ENCODE assay signal across 37 mouse cellular contexts in the genomic region with DNA sequence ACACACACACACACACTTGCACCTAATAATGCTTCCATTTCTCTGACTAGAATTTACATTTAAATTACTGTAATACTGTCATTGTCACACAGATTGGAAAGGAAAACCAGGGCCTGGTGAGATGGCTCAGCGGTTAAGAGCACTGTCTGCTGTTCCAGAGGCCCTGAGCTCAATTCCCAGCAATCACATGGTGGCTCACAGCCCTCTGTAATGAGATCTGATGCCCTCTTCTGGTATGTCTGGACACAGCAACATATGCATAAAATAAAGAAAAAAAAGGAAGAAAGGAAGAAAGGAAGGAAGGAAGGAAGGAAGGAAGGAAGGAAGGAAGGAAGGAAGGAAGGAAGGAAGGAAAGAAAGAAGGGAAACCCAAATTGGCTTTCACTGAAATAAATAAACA. TPM values are rescaled to one million over a fixed set of nuclear protein-coding genes. Genes with fewer than 3 reads are reported as not detected.
DNase-seq lines count a peak whose midpoint lies in the region; ATAC-seq and TF ChIP-seq lines count a peak whose summit lies in the region.
"Had no signal": no experiment of that assay in that cellular context is flagged by ENCODE, and none has a peak within 500 bp of the region (broad histone marks: within the 10 kb centered on the region; RNA-seq: fewer than 3 reads in every experiment).

No protein-coding gene starts in this region.

- no peaks in the 10 kb centered on the region for H3K36me3 ChIP-seq in kidney, postnatal 0 days (ENCODE audit: insufficient read depth, low read length)
- no peaks in the 10 kb centered on the region for H3K36me3 ChIP-seq in CH12.LX (replicated peaks in 1 of 2; ENCODE audit: control insufficient read depth in 1 of 2, insufficient read depth in 1 of 2, low read length in 1 of 2)
- no peaks in the 10 kb centered on the region for H3K36me3 ChIP-seq in ES-Bruce4 (ENCODE audit: control insufficient read depth, insufficient read depth, low read length, poor library complexity, severe bottlenecking)
- H3K36me3 ChIP-seq in embryonic facial prominence, embryonic 10.5 days (replicated peaks) = no peaks in the 10 kb centered on the region
- H3K36me3 ChIP-seq: embryonic facial prominence, embryonic 13.5 days; forebrain, embryonic 15.5 days; limb, embryonic 12.5 days; liver, embryonic 15.5 days; lung, embryonic 15.5 days; neural tube, embryonic 12.5 days had no signal

- WGBS in kidney, postnatal 0 days = 90% methylated on average over 1 of the region's 1 CpGs
- 55% methylated on average over 1 of the region's 1 CpGs for WGBS in embryonic facial prominence, embryonic 10.5 days

- H3K4me3 ChIP-seq in kidney, postnatal 0 days (replicated peaks; ENCODE audit: low read depth, low read length) = no peak overlapping the region
- H3K4me3 ChIP-seq in CH12.LX (replicated peaks in 1 of 3; ENCODE audit: low read depth in 2 of 3, low read length in 2 of 3, poor library complexity in 1 of 3) (no peak overlapping the region), ES-Bruce4 (ENCODE audit: low read depth, low read length) (no peak overlapping the region)
- H3K4me3 ChIP-seq in embryonic facial prominence, embryonic 10.5 days = no peak overlapping the region
- H3K4me3 ChIP-seq: embryonic facial prominence, embryonic 13.5 days; forebrain, embryonic 10.5 days; forebrain, embryonic 15.5 days; left cerebral cortex, adult 2 months; limb, embryonic 12.5 days; liver, embryonic 15.5 days; lung, embryonic 15.5 days; myocyte; neural tube, embryonic 12.5 days had no signal

- ATAC-seq in kidney, postnatal 0 days (replicated peaks; ENCODE audit: low FRiP score, low read depth) = no peak
- ATAC-seq: CD4-positive, CD25-positive, alpha-beta regulatory T cell, adult 4 months; forebrain, embryonic 15.5 days; hindbrain, embryonic 16.5 days had no signal

- H3K4me1 ChIP-seq in kidney, postnatal 0 days (replicated peaks; ENCODE audit: insufficient read depth, low read length) = 0 out of 2 replicates have a peak, but pooled peaks cover 8% of the 10 kb centered on the region
- H3K4me1 ChIP-seq in CH12.LX (ENCODE audit: control insufficient read depth in 1 of 2, insufficient read depth in 2 of 2) (peaks cover 20 to 32% of the 10 kb centered on the region in 2 experiments), ES-Bruce4 (ENCODE audit: control insufficient read depth, insufficient read depth, low read length) (peaks cover 2% of the 10 kb centered on the region)
- peaks cover 20% of the 10 kb centered on the region for H3K4me1 ChIP-seq in embryonic facial prominence, embryonic 10.5 days
- H3K4me1 ChIP-seq: forebrain, embryonic 15.5 days; liver, embryonic 15.5 days had no signal

- dilution Hi-C loops in CH12.LX (cut with MboI; ENCODE audit: extremely low pct_ligation_motif_present, extremely low pct_unique_long_range_greater_than_20kb, low sequenced_read_pairs) = no loop called here

- H3K27me3 ChIP-seq in kidney, postnatal 0 days (ENCODE audit: insufficient read depth, low read length) = no peaks in the 10 kb centered on the region
- H3K27me3 ChIP-seq in CH12.LX (replicated peaks) (peaks cover 2% of the 10 kb centered on the region), ES-Bruce4 (ENCODE audit: control insufficient read depth, insufficient read depth, low read length, poor library complexity, severe bottlenecking) (no peaks in the 10 kb centered on the region)
- peaks cover 74% of the 10 kb centered on the region for H3K27me3 ChIP-seq in embryonic facial prominence, embryonic 10.5 days (replicated peaks; ENCODE audit: low read depth, poor library complexity, severe bottlenecking)
- H3K27me3 ChIP-seq: forebrain, embryonic 15.5 days; liver, embryonic 15.5 days; lung, embryonic 15.5 days had no signal

- peak; percentile 20; the same call in 1 of the 2 replicates for TF ChIP-seq CTCF in kidney, postnatal 0 days (IDR thresholded peaks at IDR 0.05; ENCODE audit: low read depth)
- TF ChIP-seq CTCF in CH12.LX (conservative IDR thresholded peaks at IDR 0.05 in 1 of 2, IDR thresholded peaks at IDR 0.05 in 1 of 2; ENCODE audit: low read depth in 2 of 2, low read length in 2 of 2) = 0 out of 4 replicates have a peak, but pooled peaks of 1 of the 2 experiments have one; percentile 14
- peak; percentile 7 for TF ChIP-seq CTCF in ES-Bruce4 (IDR thresholded peaks at IDR 0.05; ENCODE audit: low read depth, low read length)

- H3K9ac ChIP-seq in kidney, postnatal 0 days (ENCODE audit: low read depth, low read length) = no peak overlapping the region
- no peak overlapping the region for H3K9ac ChIP-seq in CH12.LX (ENCODE audit: insufficient read depth, low read depth)
- H3K9ac ChIP-seq in ES-Bruce4 (ENCODE audit: low read depth, poor library complexity, severe bottlenecking) = no peak overlapping the region
- H3K9ac ChIP-seq: embryonic facial prominence, embryonic 13.5 days; forebrain, embryonic 15.5 days; limb, embryonic 12.5 days; liver, embryonic 15.5 days; lung, embryonic 15.5 days; neural tube, embryonic 12.5 days had no signal

- TF ChIP-seq RAD21 in CH12.LX (IDR thresholded peaks at IDR 0.05; ENCODE audit: low read depth, low read length) = no peak; the same call in 1 of the 2 replicates

- no peak for TF ChIP-seq POLR2A in CH12.LX (IDR thresholded peaks at IDR 0.05; ENCODE audit: low read depth, low read length)
- no peak for TF ChIP-seq POLR2A in ES-Bruce4 (IDR thresholded peaks at IDR 0.05; ENCODE audit: insufficient read depth, low read length)

- no peak overlapping the region for H3K27ac ChIP-seq in kidney, postnatal 0 days
- H3K27ac ChIP-seq in CH12.LX (ENCODE audit: insufficient read depth, low read depth) (no peak overlapping the region), ES-Bruce4 (ENCODE audit: insufficient read depth, low read length) (peak overlapping the region; percentile 54; the same call in 1 of the 2 replicates)
- H3K27ac ChIP-seq in embryonic facial prominence, embryonic 10.5 days (replicated peaks) = no peak overlapping the region
- H3K27ac ChIP-seq: embryonic facial prominence, embryonic 13.5 days; forebrain, embryonic 15.5 days; left cerebral cortex, adult 2 months; limb, embryonic 12.5 days; liver, embryonic 15.5 days; neural tube, embryonic 12.5 days had no signal

- in situ Hi-C loops in CH12.LX (cut with MboI; ENCODE audit: low pct_ligation_motif_present, low pct_unique_long_range_greater_than_20kb, low sequenced_read_pairs) = no loop called here

- TF ChIP-seq EP300 in CH12.LX (IDR thresholded peaks at IDR 0.05; ENCODE audit: low read length) (no peak), ES-Bruce4 (IDR thresholded peaks at IDR 0.05; ENCODE audit: insufficient read depth, low read depth, low read length) (0 out of 2 replicates have a peak, but pooled peaks have one; percentile 34)

- no peak for DNase-seq in kidney, postnatal 0 days (ENCODE audit: low spot score)
- no peak for DNase-seq in kidney, postnatal 4 days
- DNase-seq in CH12.LX (ENCODE audit: extremely low read depth) = no peak
- peak; percentile 64 for DNase-seq in ZHBTc4 (ENCODE audit: low read depth, low spot score)
- DNase-seq in adrenal gland, postnatal 25 days = no peak
- DNase-seq in embryonic facial prominence, embryonic 10.5 days (ENCODE audit: low spot score) = no peak
- DNase-seq: adrenal gland, postnatal 10 days; cerebellum, adult 11 months; cerebellum, adult 9-10 months; embryo, embryonic 11 days; kidney, adult 8-10 months; kidney, postnatal 10 days; right cerebral cortex, adult 18-20 months; spleen, adult 18-20 months; thymus, adult 18-20 months; thymus, postnatal 25 days had no signal

- no peaks in the 10 kb centered on the region for H3K79me2 ChIP-seq in CH12.LX (replicated peaks; ENCODE audit: control insufficient read depth, extremely low read depth, insufficient read depth, poor library complexity, severe bottlenecking)

- H3K4me2 ChIP-seq in kidney, postnatal 0 days (ENCODE audit: low read length) = no peak overlapping the region
- H3K4me2 ChIP-seq in CH12.LX (ENCODE audit: insufficient read depth, low read depth, poor library complexity, severe bottlenecking) = no peak overlapping the region
- H3K4me2 ChIP-seq: embryonic facial prominence, embryonic 13.5 days; forebrain, embryonic 15.5 days; limb, embryonic 12.5 days; liver, embryonic 15.5 days; lung, embryonic 15.5 days; midbrain, embryonic 11.5 days; neural tube, embryonic 12.5 days had no signal

- H3K9me3 ChIP-seq in kidney, postnatal 0 days (replicated peaks; ENCODE audit: low read length) = 0 out of 2 replicates have a peak, but pooled peaks cover 5% of the 10 kb centered on the region
- H3K9me3 ChIP-seq in CH12.LX (replicated peaks; ENCODE audit: low read length) = peaks cover 5% of the 10 kb centered on the region
- 0 out of 2 replicates have a peak, but pooled peaks cover 3% of the 10 kb centered on the region for H3K9me3 ChIP-seq in ES-Bruce4 (replicated peaks; ENCODE audit: control insufficient read depth, insufficient read depth, low read length, poor library complexity, severe bottlenecking)
- peaks cover 5% of the 10 kb centered on the region for H3K9me3 ChIP-seq in embryonic facial prominence, embryonic 10.5 days
- H3K9me3 ChIP-seq: forebrain, embryonic 15.5 days; liver, embryonic 15.5 days; lung, embryonic 15.5 days; neural tube, embryonic 12.5 days had no signal

TF ChIP-seq in CH12.LX, 34 proteins besides CTCF, POLR2A, EP300 and RAD21:
- TF ChIP-seq NRF1 (IDR thresholded peaks at IDR 0.05; ENCODE audit: low read depth, low read length) (no peak), SMC3 (IDR thresholded peaks at IDR 0.05; ENCODE audit: low read depth, low read length) (peak; percentile 15; the same call in 1 of the 2 replicates)

RNA-seq across cellular contexts. Expression of a gene that starts 53.7 kb away (rescaled TPM):
- not detected in 2 replicates for polyA plus RNA-seq in kidney, postnatal 0 days (2015; fragmentation: Nextera tagmentation; extraction: Ambion mirVana)
- total RNA-seq in CH12.LX (2012; rRNA removed) = not detected in 2 replicates
- not detected in 2 replicates for total RNA-seq in CH12.LX (2014; rRNA removed)
- polyA plus RNA-seq in CH12.LX (2012; ENCODE audit: insufficient read length, low read depth) = not detected in 2 replicates
- polyA plus RNA-seq in ES-Bruce4 (2011; ENCODE audit: insufficient read depth, insufficient read length, low read depth, missing spikeins) = not detected in 2 replicates
- total RNA-seq in adrenal gland, postnatal 25 days (2021) = 2.2 and 3.1 TPM in 2 replicates
- polyA plus RNA-seq in embryonic facial prominence, embryonic 10.5 days (2016; fragmentation: Nextera tagmentation; extraction: Ambion mirVana) = not detected in 2 replicates
- total RNA-seq: layer of hippocampus, postnatal 10 days; left cerebral cortex, adult 2 months; left cerebral cortex, postnatal 25 days; megakaryocyte, adult 5-6 weeks; midbrain, postnatal 0 days had no signal
- polyA plus RNA-seq: CD4-positive, CD25-positive, alpha-beta regulatory T cell, adult 4 months; embryonic facial prominence, embryonic 13.5 days; forebrain, embryonic 10.5 days; forebrain, embryonic 15.5 days; frontal cortex, adult 2 months; gonadal fat pad, adult 2 months; heart, embryonic 14.5 days; hindbrain, embryonic 11.5 days; hindbrain, embryonic 16.5 days; limb, embryonic 12.5 days; lung, embryonic 15.5 days; midbrain, embryonic 11.5 days; midbrain, postnatal 0 days; myocyte; neural tube, embryonic 12.5 days had no signal
